Mouse (Mus musculus): ENCODE results near the gene Mms19. TPM values are rescaled to one million over a fixed set of nuclear protein-coding genes. Genes with fewer than 3 reads are reported as not detected.
"Not testable (repeated sequence)": the region's sequence is repeated elsewhere in the genome, so short reads cannot be mapped to it uniquely, and the experiment has no call there.

Gene Mms19
- polyA plus RNA-seq, 1 experiment from 2014 or later = 10.4 TPM

GRCm38 (mm10) chr19:41932686-41933085 is 48.3 kb downstream of the Mms19 start:
- peaks cover 38% of the 10 kb centered on the region for H3K4me1 ChIP-seq (replicated peaks)
- peak overlapping the region; percentile 88 for H3K4me2 ChIP-seq
- ATAC-seq (ENCODE audit: low read depth) (peak; percentile 5), DNase-seq (peak; percentile 13)
- H3K36me3 ChIP-seq = peaks cover 39% of the 10 kb centered on the region
- H3K9ac ChIP-seq = peak overlapping the region; percentile 84
- H3K9me3 ChIP-seq (replicated peaks) = no peaks in the 10 kb centered on the region
- peak overlapping the region; percentile 84 for H3K4me3 ChIP-seq (replicated peaks)
- WGBS (ENCODE audit: insufficient replicate concordance) = under 1% methylated on average over 28 of the region's 28 CpGs
- peak overlapping the region; percentile 65 for H3K27ac ChIP-seq
- H3K27me3 ChIP-seq = no peaks in the 10 kb centered on the region

GRCm38 (mm10) chr19:41920412-41921067 is 60.4 kb downstream of the Mms19 start:
- Histone ChIP-seq H3K27ac (no peak overlapping the region), H3K27me3 (no peaks in the 10 kb centered on the region), H3K4me3 (replicated peaks) (no peak overlapping the region), H3K4me1 (replicated peaks) (no peaks in the 10 kb centered on the region), H3K36me3 (peaks cover 81% of the 10 kb centered on the region), H3K9me3 (replicated peaks) (no peaks in the 10 kb centered on the region), H3K4me2 (no peak overlapping the region), H3K9ac (no peak overlapping the region)
- ATAC-seq (ENCODE audit: low read depth) (no peak), DNase-seq (no peak)
- WGBS (ENCODE audit: insufficient replicate concordance) = 67% methylated on average over 5 of the region's 5 CpGs

- Histone ChIP-seq H3K4me2 (no peak overlapping the region), H3K27me3 (no peaks in the 10 kb centered on the region), H3K9ac (no peak overlapping the region), H3K4me3 (replicated peaks) (no peak overlapping the region), H3K27ac (no peak overlapping the region), H3K9me3 (replicated peaks) (no peaks in the 10 kb centered on the region), H3K4me1 (replicated peaks) (peaks cover 8% of the 10 kb centered on the region), H3K36me3 (peaks cover 81% of the 10 kb centered on the region)
- no peak for ATAC-seq (ENCODE audit: low read depth)
- 66% methylated on average over 4 of the region's 4 CpGs for WGBS (ENCODE audit: insufficient replicate concordance)
- no peak for DNase-seq
Measured at GRCm38 (mm10) chr19:41919471-41919870, 61.5 kb downstream of the Mms19 start.

- Histone ChIP-seq H3K9ac (no peak overlapping the region), H3K4me2 (no peak overlapping the region), H3K27ac (no peak overlapping the region), H3K9me3 (replicated peaks) (no peaks in the 10 kb centered on the region), H3K27me3 (no peaks in the 10 kb centered on the region), H3K4me3 (replicated peaks) (no peak overlapping the region), H3K36me3 (peaks cover 62% of the 10 kb centered on the region), H3K4me1 (replicated peaks) (peaks cover 32% of the 10 kb centered on the region)
- WGBS (ENCODE audit: insufficient replicate concordance) = 72% methylated on average over 4 of the region's 4 CpGs
- no peak for ATAC-seq (ENCODE audit: low read depth)
- no peak for DNase-seq
Measured at GRCm38 (mm10) chr19:41916853-41917252, 64.1 kb downstream of the Mms19 start.

DNA sequence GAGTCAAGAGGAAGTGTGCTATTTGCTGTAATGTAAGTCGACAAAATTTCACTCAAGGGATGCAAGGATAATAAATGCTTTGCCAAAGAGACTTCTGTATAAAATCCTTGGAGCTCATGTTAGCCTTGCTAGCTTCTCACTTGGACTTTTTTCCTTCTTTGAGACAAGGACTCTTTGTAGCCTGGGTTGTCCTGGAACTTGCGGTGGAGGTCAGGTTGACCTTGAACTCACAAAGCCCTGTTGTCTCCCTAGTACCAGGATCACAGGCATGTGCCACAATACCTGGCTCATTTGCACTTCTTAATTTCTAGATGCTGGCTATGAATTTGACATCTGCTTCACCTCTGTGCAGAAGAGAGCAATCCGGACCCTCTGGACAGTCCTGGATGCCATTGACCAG is 65.7 kb downstream of the Mms19 start:
- H3K4me1 ChIP-seq (replicated peaks) = peaks cover 39% of the 10 kb centered on the region
- H3K4me3 ChIP-seq (replicated peaks) = no peak overlapping the region
- ATAC-seq (ENCODE audit: low read depth) (no peak), DNase-seq (no peak)
- no peak overlapping the region for H3K9ac ChIP-seq
- 83% methylated on average over 3 of the region's 3 CpGs for WGBS (ENCODE audit: insufficient replicate concordance)
- H3K36me3 ChIP-seq = peaks cover 49% of the 10 kb centered on the region
- H3K27ac ChIP-seq = no peak overlapping the region
- H3K9me3 ChIP-seq (replicated peaks) = no peaks in the 10 kb centered on the region
- H3K4me2 ChIP-seq = no peak overlapping the region
- H3K27me3 ChIP-seq = no peaks in the 10 kb centered on the region

DNA sequence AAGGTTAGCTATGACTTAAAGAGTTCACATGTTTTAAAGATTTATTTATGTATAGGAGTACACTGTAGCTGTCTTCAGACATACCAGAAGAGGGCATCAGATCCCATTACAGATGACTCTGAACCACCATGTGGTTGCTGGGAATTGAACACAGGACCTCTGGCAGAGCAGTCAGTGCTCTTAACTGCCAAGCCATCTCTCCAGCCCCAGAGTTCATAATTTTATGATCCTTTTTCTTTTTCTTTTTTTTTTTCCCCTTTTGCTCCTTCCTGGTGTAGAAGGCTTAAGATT is 66.4 kb downstream of the Mms19 start:
- ATAC-seq (ENCODE audit: low read depth); H3K9me3 ChIP-seq (replicated peaks); DNase-seq; H3K27me3 ChIP-seq; H3K9ac ChIP-seq: not testable (repeated sequence)
- Histone ChIP-seq H3K4me1 (replicated peaks) (peaks cover 42% of the 10 kb centered on the region), H3K4me3 (replicated peaks) (0 out of 2 replicates have a peak overlapping the region, but pooled peaks have one; percentile 78), H3K4me2 (peak overlapping the region; percentile 99), H3K36me3 (peaks cover 44% of the 10 kb centered on the region), H3K27ac (peak overlapping the region; percentile 85; the same call in 1 of the 2 replicates)

DNA sequence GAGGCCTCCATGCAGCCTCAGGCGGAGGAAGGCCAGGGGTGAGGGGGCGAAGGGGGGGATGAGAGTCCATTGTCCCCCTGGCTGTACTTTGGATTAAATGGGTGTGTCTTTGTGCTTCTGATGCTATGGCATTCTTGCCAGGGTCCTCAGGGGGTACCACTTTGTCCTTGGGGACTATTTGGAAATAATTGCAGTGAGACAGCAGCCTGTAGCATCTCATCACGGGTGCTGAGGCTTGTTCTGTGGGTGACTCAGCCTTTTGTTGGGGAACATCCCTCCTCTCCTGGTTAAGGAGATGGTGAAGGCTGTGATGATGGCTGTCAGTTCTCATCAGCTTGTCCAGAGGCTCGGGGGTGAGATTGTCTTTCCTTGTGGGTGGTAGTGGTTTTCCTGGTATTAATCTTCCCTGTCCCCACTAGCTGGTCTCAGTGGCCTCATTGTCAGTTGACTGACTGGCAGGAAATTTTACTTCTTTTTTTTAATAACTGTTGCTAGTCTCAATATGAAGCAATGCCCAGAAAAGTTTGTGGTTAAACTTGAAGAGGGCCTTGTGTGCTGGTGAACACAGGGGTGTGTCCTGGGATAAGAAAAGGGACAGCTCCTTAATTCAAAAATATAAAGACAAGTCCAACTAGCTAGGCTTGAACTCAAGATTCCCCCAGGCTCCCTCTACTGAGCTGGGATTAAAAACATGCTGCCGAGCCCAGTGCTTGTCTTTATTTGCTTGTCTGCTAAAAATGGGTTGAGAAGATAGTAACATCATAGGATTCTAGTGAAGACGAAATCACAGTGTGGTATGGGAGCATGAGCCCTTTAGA is 67.0 kb downstream of the Mms19 start:
- DNase-seq (no peak), ATAC-seq (ENCODE audit: low read depth) (no peak)
- peak overlapping the region; percentile 99 for H3K4me2 ChIP-seq
- peaks cover 42% of the 10 kb centered on the region for H3K4me1 ChIP-seq (replicated peaks)
- WGBS (ENCODE audit: insufficient replicate concordance) = 42% methylated on average over 6 of the region's 6 CpGs
- peaks cover 38% of the 10 kb centered on the region for H3K36me3 ChIP-seq
- no peaks in the 10 kb centered on the region for H3K9me3 ChIP-seq (replicated peaks)
- peak overlapping the region; percentile 78 for H3K4me3 ChIP-seq (replicated peaks)
- peak overlapping the region; percentile 85 for H3K27ac ChIP-seq
- H3K9ac ChIP-seq = peak overlapping the region; percentile 84
- H3K27me3 ChIP-seq = no peaks in the 10 kb centered on the region

DNA sequence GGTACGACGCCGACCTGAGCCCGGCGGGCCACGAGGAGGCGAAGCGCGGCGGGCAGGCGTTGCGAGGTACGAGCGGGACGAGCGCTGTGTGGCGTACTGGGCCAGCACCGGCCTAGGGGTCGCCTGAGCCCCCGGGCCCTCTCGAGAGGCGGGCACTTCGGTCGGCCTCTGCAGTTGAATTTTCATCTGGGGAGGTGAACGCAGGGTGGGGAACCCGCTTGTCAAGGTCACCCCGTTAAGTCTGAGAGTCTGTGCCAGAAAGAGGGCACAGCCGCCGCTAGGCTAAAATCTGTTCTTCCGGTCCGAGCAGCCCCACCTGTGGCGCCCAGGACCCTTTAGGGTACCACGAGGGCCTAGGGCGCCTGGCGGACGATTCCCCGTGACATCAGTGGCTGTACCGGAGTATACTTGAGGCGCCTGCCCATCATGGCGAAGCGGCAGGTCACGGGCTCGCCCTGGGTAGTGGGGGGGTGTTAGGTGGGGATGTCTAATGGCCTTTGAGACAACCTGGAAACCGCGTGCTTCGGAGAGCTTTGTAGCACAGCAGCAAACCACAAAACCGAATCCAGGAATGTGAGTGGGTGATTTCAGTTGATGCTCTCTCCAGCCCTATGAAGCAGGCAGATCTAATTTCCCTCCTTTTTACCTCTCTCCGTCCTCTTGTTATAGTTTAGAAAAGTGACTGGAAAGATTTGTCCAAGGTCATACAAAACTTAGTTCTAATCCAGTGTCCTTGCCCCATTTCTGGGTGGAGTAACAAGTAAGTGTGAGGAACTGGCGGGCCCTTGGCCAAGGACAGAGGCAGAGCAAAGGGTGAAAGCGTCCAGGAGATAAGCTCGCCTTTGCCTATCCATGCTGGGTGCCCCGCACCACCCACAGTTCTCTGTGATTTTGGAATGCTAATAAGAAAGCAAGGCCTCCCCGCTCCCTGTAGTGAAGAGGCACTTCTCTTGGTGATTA is 68.6 kb downstream of the Mms19 start:
- Histone ChIP-seq H3K9ac (peak overlapping the region; percentile 84), H3K4me1 (replicated peaks) (peaks cover 53% of the 10 kb centered on the region), H3K27me3 (no peaks in the 10 kb centered on the region), H3K4me3 (replicated peaks) (peak overlapping the region; percentile 78), H3K4me2 (peak overlapping the region; percentile 99), H3K36me3 (peaks cover 32% of the 10 kb centered on the region), H3K27ac (peak overlapping the region; percentile 85), H3K9me3 (replicated peaks) (no peaks in the 10 kb centered on the region)
- DNase-seq (no peak), ATAC-seq (ENCODE audit: low read depth) (peak; percentile 37)
- under 1% methylated on average over 53 of the region's 53 CpGs for WGBS (ENCODE audit: insufficient replicate concordance)

GRCm38 (mm10) chr19:41911178-41912073 is 69.5 kb downstream of the Mms19 start, which contains the start of gene Pgam1:
Pgam1 (plus strand) TSS chr19:41911923.
- DNase-seq = peak; percentile 98
- H3K4me3 ChIP-seq (replicated peaks) = peak within 1 kb of the TSS; percentile 78
- 3% methylated on average over 54 of the region's 54 CpGs for WGBS (ENCODE audit: insufficient replicate concordance)
- peak within 1 kb of the TSS; percentile 84 for H3K9ac ChIP-seq
- H3K27ac ChIP-seq = peak within 1 kb of the TSS; percentile 85
- peaks cover 63% of the 10 kb centered on the region for H3K4me1 ChIP-seq (replicated peaks)
- H3K9me3 ChIP-seq (replicated peaks) = no peaks in the 10 kb centered on the region
- peak; percentile 89 for ATAC-seq (ENCODE audit: low read depth)
- H3K36me3 ChIP-seq = peaks cover 22% of the 10 kb centered on the region
- no peaks in the 10 kb centered on the region for H3K27me3 ChIP-seq
- H3K4me2 ChIP-seq = peak within 1 kb of the TSS; percentile 99

DNA sequence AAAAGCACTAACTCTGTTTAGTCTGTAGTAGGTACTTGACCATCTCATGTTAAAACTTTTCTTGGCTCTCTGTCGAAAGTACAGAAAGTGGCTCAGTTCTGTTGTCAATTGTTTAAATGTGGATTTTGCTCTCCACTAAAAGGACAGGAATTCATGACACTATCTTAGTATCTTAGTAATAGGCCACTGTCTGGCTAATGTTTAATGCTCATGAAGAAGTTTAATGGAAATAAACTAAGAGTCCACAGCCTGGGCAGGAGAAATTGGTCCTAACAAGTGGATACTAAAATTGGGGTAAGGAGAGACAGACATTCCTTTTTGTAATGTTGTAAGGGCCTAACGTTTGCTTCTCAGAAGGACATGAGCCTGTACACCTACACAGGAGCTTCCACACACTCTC is 70.6 kb downstream of the Mms19 start:
- Histone ChIP-seq H3K4me3 (replicated peaks) (no peak overlapping the region), H3K27ac (peak overlapping the region; percentile 34; the same call in 1 of the 2 replicates), H3K9me3 (replicated peaks) (no peaks in the 10 kb centered on the region), H3K4me1 (replicated peaks) (peaks cover 73% of the 10 kb centered on the region), H3K36me3 (peaks cover 14% of the 10 kb centered on the region), H3K27me3 (no peaks in the 10 kb centered on the region), H3K9ac (no peak overlapping the region), H3K4me2 (no peak overlapping the region)
- DNase-seq (no peak), ATAC-seq (ENCODE audit: low read depth) (no peak)
- WGBS (ENCODE audit: insufficient replicate concordance) = 82% methylated on average over 2 of the region's 2 CpGs

Measured in liver, embryonic 13.5 days (tissue).